Mouse (Mus musculus) adrenal gland, adult 18-20 months (tissue): ENCODE data around the gene Sdf4. TPM values are rescaled to one million over a fixed set of nuclear protein-coding genes. Genes with fewer than 3 reads are reported as not detected.

ENCODE experiments used
- DNase-seq, 2 experiments: peaks; one replicate each; pipeline ENCODE4 v3.0.0; 2021 to 2022; ENCODE audit warnings: low spot score in 2 of 2
- microRNA-seq, 2 experiments: library from miRNA; unstranded; fragments of <30 nt; microRNA quantifications; one replicate each; pipeline ENCODE4 v1.2.0; 2021; ENCODE audit warnings: borderline number of aligned reads in 2 of 2
- total RNA-seq, 2 experiments: library from RNA; stranded (reverse); gene quantifications; 1 replicate in 1 of 2; 2 replicates in 1 of 2; pipeline ENCODE4 v1.2.3; 2021

Gene Sdf4
- total RNA-seq, 2 experiments from 2014 or later = 227 to 290 TPM

- DNase-seq = no peak
Measured at GRCm38 (mm10) chr4:156053113-156053512, 60.4 kb downstream of the Sdf4 start.

- no peak for DNase-seq
Measured at GRCm38 (mm10) chr4:156054130-156054529, 61.5 kb downstream of the Sdf4 start.

- DNase-seq = no peak
Measured at GRCm38 (mm10) chr4:156054606-156055005, 61.9 kb downstream of the Sdf4 start.

GRCm38 (mm10) chr4:156055173-156055572 is 62.5 kb downstream of the Sdf4 start:
- DNase-seq = no peak

GRCm38 (mm10) chr4:156057702-156058101 is 65.0 kb downstream of the Sdf4 start:
- DNase-seq = no peak

GRCm38 (mm10) chr4:156058826-156059225 is 66.2 kb downstream of the Sdf4 start:
- DNase-seq = no peak

GRCm38 (mm10) chr4:156059261-156059660 is 66.6 kb downstream of the Sdf4 start, which contains the start of gene Ttll10:
TSS of gene Ttll10 (minus strand) at chr4:156059414.
- DNase-seq = no peak

- DNase-seq = no peak
Measured at GRCm38 (mm10) chr4:156059713-156060112, 67.0 kb downstream of the Sdf4 start.

Small RNA genes lying within 50 kb of the gene (microRNA-seq; reads per million reads assigned to microRNA genes)
- gene Mir200a (1.8 to 1.9 reads per million in 2 experiments), gene Mir200b (9.0 to 15.3 reads per million in 2 experiments), gene Mir429 (6.1 to 9.0 reads per million in 2 experiments)

Other genes with a start within 250 kb of the Sdf4 start
- gene Atad3a, start 231.8 kb upstream of the Sdf4 start, total RNA-seq = 10 to 100 TPM; 96.2 to 99.8 TPM
- gene Vwa1, start 218.2 kb upstream of the Sdf4 start, total RNA-seq = 10 to 100 TPM in 1 of 2 experiments, 1 to 10 TPM in 1; 3.8 to 12.3 TPM
- gene Tmem88b, start 207.0 kb upstream of the Sdf4 start, total RNA-seq = under 1 TPM; 0.56 to 0.70 TPM
- gene Ankrd65, start 202.4 kb upstream of the Sdf4 start, total RNA-seq = not detected
- 100 to 1,000 TPM; 143 to 148 TPM for gene Mrpl20, start 190.0 kb upstream of the Sdf4 start, total RNA-seq
- gene Ccnl2, start 180.4 kb upstream of the Sdf4 start, total RNA-seq = 100 to 1,000 TPM; 112 to 146 TPM
- 100 to 1,000 TPM; 142 to 164 TPM for gene Aurkaip1, start 161.6 kb upstream of the Sdf4 start, total RNA-seq
- 10 to 100 TPM; 40.0 to 43.1 TPM for gene Mxra8, start 153.2 kb upstream of the Sdf4 start, total RNA-seq
- 10 to 100 TPM; 62.3 to 87.0 TPM for gene Dvl1, start 145.5 kb upstream of the Sdf4 start, total RNA-seq
- gene Tas1r3, start 129.5 kb upstream of the Sdf4 start, total RNA-seq = under 1 TPM; 0.27 to 0.42 TPM
- 10 to 100 TPM; 16.9 to 17.5 TPM for gene Cptp, start 123.4 kb upstream of the Sdf4 start, total RNA-seq
- 10 to 100 TPM; 26.4 to 29.7 TPM for gene Ints11, start 123.3 kb upstream of the Sdf4 start, total RNA-seq
- gene Pusl1, start 101.1 kb upstream of the Sdf4 start, total RNA-seq = 10 to 100 TPM; 28.1 to 32.8 TPM
- 10 to 100 TPM; 17.2 to 19.3 TPM for gene Acap3, start 101.0 kb upstream of the Sdf4 start, total RNA-seq
- 10 to 100 TPM; 75.5 to 85.8 TPM for gene Ube2j2, start 49.0 kb upstream of the Sdf4 start, total RNA-seq
- 10 to 100 TPM; 69.5 to 94.3 TPM for gene C1qtnf12, start 30.6 kb upstream of the Sdf4 start, total RNA-seq
- 1 to 10 TPM; 5.9 to 6.1 TPM for gene B3galt6, start 223 bp upstream of the Sdf4 start, total RNA-seq
- under 1 TPM; 0.29 to 0.66 TPM for gene Tnfrsf4, start 21.0 kb downstream of the Sdf4 start, total RNA-seq
- not detected for gene Tnfrsf18, start 33.3 kb downstream of the Sdf4 start, total RNA-seq
- gene Ttll10, start 66.5 kb downstream of the Sdf4 start, total RNA-seq = under 1 TPM in 1 of 2 experiments, not detected in 1; 0.35 TPM
- 10 to 100 TPM in 1 of 2 experiments, 1 to 10 TPM in 1; 9.6 to 12.9 TPM for gene 9430015G10Rik, start 117.1 kb downstream of the Sdf4 start, total RNA-seq
- gene Rnf223, start 137.6 kb downstream of the Sdf4 start, total RNA-seq = under 1 TPM in 1 of 2 experiments, not detected in 1; 0.10 TPM
- gene Agrn, start 204.6 kb downstream of the Sdf4 start, total RNA-seq = 10 to 100 TPM; 27.8 to 29.7 TPM
- gene Isg15, start 207.9 kb downstream of the Sdf4 start, total RNA-seq = 1 to 10 TPM; 4.8 to 6.8 TPM
- 1 to 10 TPM; 3.3 to 4.7 TPM for gene AW011738, start 210.4 kb downstream of the Sdf4 start, total RNA-seq
- gene Perm1, start 223.0 kb downstream of the Sdf4 start, total RNA-seq = 1 to 10 TPM; 5.8 to 7.4 TPM
- gene Plekhn1, start 242.0 kb downstream of the Sdf4 start, total RNA-seq = 10 to 100 TPM; 19.7 to 19.8 TPM
- gene Noc2l, start 243.1 kb downstream of the Sdf4 start, total RNA-seq = 10 to 100 TPM; 40.2 to 44.0 TPM